Mouse (Mus musculus) thymus, adult 2 months (tissue): ENCODE data around the gene Tmem131.

ENCODE experiments used
- CTCF ChIP-seq: fragments of 200-500 bp; IDR thresholded peaks from 2 replicates; pipeline ENCODE4 v1.5.1; 2012; ENCODE audit warnings: mild to moderate bottlenecking, control low read depth, low read length, moderate library complexity, borderline replicate concordance; ENCODE audit not compliant: control insufficient read depth, poor library complexity, insufficient read depth; ENCODE audit errors: extremely low read depth
- POLR2A ChIP-seq: fragments of 200-500 bp; IDR thresholded peaks from 2 replicates; pipeline ENCODE4 v1.6.1; 2012; ENCODE audit warnings: mild to moderate bottlenecking, low read length, control low read depth, moderate library complexity; ENCODE audit not compliant: control insufficient read depth, poor library complexity, insufficient read depth; ENCODE audit errors: extremely low read depth

DNA sequence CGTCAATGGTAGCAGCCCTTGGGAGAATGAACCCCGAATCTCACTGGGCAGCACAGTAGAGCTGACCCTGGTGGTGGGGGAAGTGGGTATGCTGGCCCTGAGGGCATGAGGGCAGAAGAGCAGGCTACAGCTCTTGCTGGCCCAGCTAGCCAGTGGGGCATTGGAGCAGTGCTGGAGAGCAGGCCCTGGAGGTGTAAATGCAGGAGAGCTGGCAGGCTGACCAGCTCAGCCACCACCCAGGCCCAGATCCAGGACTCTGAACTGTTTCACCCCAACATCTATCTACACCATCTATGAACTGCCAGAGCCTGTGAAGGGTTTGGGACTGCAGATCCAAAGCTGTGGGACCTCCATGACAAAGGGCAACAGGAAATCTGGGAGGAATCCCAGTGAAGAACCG lies 38.2 kb downstream of the Tmem131 start:
- TF ChIP-seq POLR2A (no peak), CTCF (no peak)
